Mouse (Mus musculus) testis, adult 2 months (tissue): ENCODE results near the gene Arhgef39.

Source experiments
- CTCF ChIP-seq: fragments of 200-500 bp; IDR thresholded peaks from 2 replicates; pipeline ENCODE4 v1.5.1; 2012; ENCODE audit warnings: low read depth, mild to moderate bottlenecking, inconsistent platforms, low read length, moderate library complexity; ENCODE audit not compliant: control insufficient read depth, insufficient read depth, insufficient replicate concordance
- POLR2A ChIP-seq: fragments of 200-500 bp; IDR thresholded peaks from 2 replicates; pipeline ENCODE4 v1.6.1; 2012; ENCODE audit warnings: low read depth, mild to moderate bottlenecking, inconsistent platforms, low read length, moderate library complexity; ENCODE audit not compliant: control insufficient read depth

DNA sequence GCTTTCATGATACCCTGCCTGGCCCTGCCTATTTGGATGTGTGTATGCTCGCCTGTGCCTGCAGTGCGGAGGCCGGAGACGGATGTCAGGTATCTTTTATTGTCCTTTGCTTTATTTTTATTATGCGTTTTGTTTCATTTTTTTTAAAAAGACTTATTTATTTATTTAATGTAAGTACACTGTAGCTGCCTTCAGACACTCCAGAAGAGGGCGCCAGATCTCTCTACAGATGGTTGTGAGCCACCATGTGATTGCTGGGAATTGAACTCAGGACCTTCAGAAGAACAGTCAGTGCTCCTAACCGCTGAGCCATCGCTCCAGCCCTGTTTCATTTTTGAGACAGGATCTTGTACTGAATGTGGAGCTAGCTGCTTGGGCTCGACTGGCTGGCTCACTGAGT, 29.0 kb upstream of the Arhgef39 start:
- no peak for TF ChIP-seq POLR2A
- TF ChIP-seq CTCF: no peak
